Mouse (Mus musculus): Measurements from ENCODE around the gene Ms4a18. TPM values are rescaled to one million over a fixed set of nuclear protein-coding genes. Genes with fewer than 3 reads are reported as not detected.

Gene Ms4a18
- total RNA-seq, 4 experiments from 2014 or later, result not detected

Other genes with a start within 250 kb of the Ms4a18 start
- gene Cd6, start 188.0 kb downstream of the Ms4a18 start, total RNA-seq (2022), result under 1 TPM in 1 of 4 experiments, not detected in 3; 0.37 TPM
- 1 to 10 TPM; 1.7 to 2.7 (median 2.1) TPM for gene Slc15a3, start 178.3 kb downstream of the Ms4a18 start, total RNA-seq (2022)
- gene Tmem132a, start 148.1 kb downstream of the Ms4a18 start, total RNA-seq (2022), result 10 to 100 TPM in 3 of 4 experiments, 1 to 10 TPM in 1; 9.2 to 11.3 (median 10.9) TPM
- gene Tmem109, start 136.0 kb downstream of the Ms4a18 start, total RNA-seq (2022), result 100 to 1,000 TPM; 103 to 117 (median 104) TPM
- gene Prpf19, start 122.8 kb downstream of the Ms4a18 start, total RNA-seq (2022), result 100 to 1,000 TPM; 259 to 280 (median 264) TPM
- not detected for gene Zp1, start 97.4 kb downstream of the Ms4a18 start, total RNA-seq (2022)
- under 1 TPM in 1 of 4 experiments, not detected in 3; 0.19 TPM for gene Ptgdr2, start 80.9 kb downstream of the Ms4a18 start, total RNA-seq (2022)
- gene Ccdc86, start 68.8 kb downstream of the Ms4a18 start, total RNA-seq (2022), result 1 to 10 TPM; 5.6 to 7.3 (median 6.4) TPM
- gene Ms4a10, start 43.4 kb downstream of the Ms4a18 start, total RNA-seq (2022), result not detected
- not detected for gene Ms4a15, start 24.8 kb downstream of the Ms4a18 start, total RNA-seq (2022)
- gene Ms4a8a, start 63.1 kb upstream of the Ms4a18 start, total RNA-seq (2022), result 1 to 10 TPM in 3 of 4 experiments, under 1 TPM in 1; 0.82 to 4.2 (median 1.4) TPM
- gene 1700017D01Rik, start 112.8 kb upstream of the Ms4a18 start, total RNA-seq (2022), result not detected
- gene 1700025F22Rik, start 147.3 kb upstream of the Ms4a18 start, total RNA-seq (2022), result not detected
- not detected for gene Ms4a13, start 178.7 kb upstream of the Ms4a18 start, total RNA-seq (2022)
- gene Ms4a12, start 214.4 kb upstream of the Ms4a18 start, total RNA-seq (2022), result not detected
- under 1 TPM; 0.33 to 0.78 (median 0.34) TPM for gene Ms4a1, start 248.2 kb upstream of the Ms4a18 start, total RNA-seq (2022)

Data from heart, adult 8-10 months (tissue).